ENCODE assay signal across 8 mouse cellular contexts in the genomic region with DNA sequence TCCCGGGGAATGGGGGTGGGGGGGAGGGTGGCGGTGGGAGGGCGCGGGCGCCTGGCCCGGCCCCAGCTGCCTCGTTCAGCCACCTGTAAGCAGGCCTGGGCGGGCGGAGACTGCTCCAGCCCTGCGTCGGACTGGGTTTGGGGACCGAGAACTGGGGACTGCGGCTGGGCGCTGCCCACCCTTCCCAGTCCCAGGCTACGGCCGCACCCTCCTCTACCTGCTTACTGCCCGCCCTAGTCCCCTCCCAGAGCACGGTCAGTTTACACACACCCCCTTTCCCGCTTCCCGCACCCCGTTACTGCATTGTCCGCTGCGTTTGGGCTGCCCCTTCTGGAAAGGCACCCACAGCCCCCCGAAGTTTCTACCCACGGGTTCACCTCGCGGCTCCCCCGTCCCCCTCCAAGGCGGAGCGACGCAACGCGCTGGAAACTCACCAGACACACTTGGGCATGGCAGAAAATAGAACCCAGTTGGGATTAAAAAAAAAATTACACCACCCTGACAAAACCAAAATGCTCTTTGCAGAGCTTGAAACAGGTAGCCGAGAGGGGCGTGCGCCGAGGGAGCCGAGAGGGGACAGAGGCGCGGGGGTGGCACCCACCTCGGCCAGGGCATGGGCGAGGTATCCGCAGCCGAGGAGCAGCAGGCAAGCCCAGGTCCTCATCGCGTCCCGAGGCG. TPM values are rescaled to one million over a fixed set of nuclear protein-coding genes. Genes with fewer than 3 reads are reported as not detected.
DNase-seq lines count a peak whose midpoint lies in the region; ATAC-seq lines count a peak whose summit lies in the region.

No protein-coding gene starts in this region.

- 1% methylated on average over 44 of the region's 48 CpGs for WGBS in heart, embryonic 14.5 days
- under 1% methylated on average over 42 of the region's 48 CpGs for WGBS in midbrain, embryonic 12.5 days

- peaks cover 5% of the 10 kb centered on the region; the same call in 1 of the 2 replicates for H3K36me3 ChIP-seq in heart, embryonic 14.5 days (ENCODE audit: control insufficient read depth, insufficient read depth, low read length)
- no peaks in the 10 kb centered on the region for H3K36me3 ChIP-seq in midbrain, embryonic 12.5 days

- peaks cover 35% of the 10 kb centered on the region; the same call in 1 of the 2 replicates for H3K27me3 ChIP-seq in heart, embryonic 14.5 days (ENCODE audit: control insufficient read depth, insufficient read depth, low read length)
- peaks cover 91% of the 10 kb centered on the region for H3K27me3 ChIP-seq in midbrain, embryonic 12.5 days

- H3K4me1 ChIP-seq in heart, embryonic 14.5 days (ENCODE audit: control insufficient read depth in 2 of 2, insufficient read depth in 2 of 2, low read length in 2 of 2): peaks cover 49 to 73% of the 10 kb centered on the region in 2 experiments
- H3K4me1 ChIP-seq in midbrain, embryonic 12.5 days: peaks cover 59% of the 10 kb centered on the region

- peak overlapping the region; percentile 88 to 96 for H3K27ac ChIP-seq in heart, embryonic 14.5 days (replicated peaks in 1 of 2; ENCODE audit: control insufficient read depth in 1 of 2, insufficient read depth in 1 of 2, low read depth in 2 of 2, low read length in 2 of 2)
- H3K27ac ChIP-seq in midbrain, embryonic 12.5 days (replicated peaks): peak overlapping the region; percentile 74

- H3K9ac ChIP-seq in heart, embryonic 14.5 days (ENCODE audit: low read length): peak overlapping the region; percentile 93
- peak overlapping the region; percentile 68 for H3K9ac ChIP-seq in midbrain, embryonic 12.5 days (replicated peaks)

- ATAC-seq in heart, embryonic 14.5 days (ENCODE audit: insufficient number of reproducible peaks, insufficient read depth, low FRiP score, low read depth): no peak
- no peak for ATAC-seq in midbrain, embryonic 12.5 days (ENCODE audit: low FRiP score, low read depth)

- no peaks in the 10 kb centered on the region for H3K9me3 ChIP-seq in heart, embryonic 14.5 days (ENCODE audit: control insufficient read depth, low read length)
- no peaks in the 10 kb centered on the region for H3K9me3 ChIP-seq in midbrain, embryonic 12.5 days

- intact Hi-C loops in left cerebral cortex, postnatal 4 days (cut with DNase I): loop anchor here (5.0 to 10.0 kb wide), 3 partner anchors 137 to 181 kb away; no protein-coding TSS in a partner anchor

- peak; percentile 41 for DNase-seq in retina, embryonic 14.5 days (ENCODE audit: low spot score)
- DNase-seq in retina, postnatal 1 day: no peak
- peak; percentile 49 to 64 for DNase-seq in adrenal gland, postnatal 36 days
- peak; percentile 71 for DNase-seq in kidney, postnatal 14 days
- no peak for DNase-seq in left cerebral cortex, postnatal 4 days
- no peak for DNase-seq in thymus, adult 18-20 months

- H3K4me3 ChIP-seq in heart, embryonic 14.5 days (ENCODE audit: control insufficient read depth in 1 of 2, insufficient read depth in 1 of 2, low read depth in 1 of 2, low read length in 2 of 2): peak overlapping the region; percentile 86 to 87
- H3K4me3 ChIP-seq in midbrain, embryonic 12.5 days: peak overlapping the region; percentile 59

- H3K4me2 ChIP-seq in heart, embryonic 14.5 days (ENCODE audit: low read length): peak overlapping the region; percentile 75
- peak overlapping the region; percentile 94 for H3K4me2 ChIP-seq in midbrain, embryonic 12.5 days (replicated peaks)

RNA-seq across cellular contexts. Expression of gene Pdgfa, which starts 2.9 kb away (rescaled TPM):
- total RNA-seq in adrenal gland, postnatal 36 days (2021): 10 to 100 TPM; 31.1 to 34.3 TPM
- 51.5 and 53.3 TPM in 2 replicates for polyA plus RNA-seq in heart, embryonic 14.5 days (2014; fragmentation: Nextera tagmentation; extraction: Ambion mirVana)
- 4.9 and 5.3 TPM in 2 replicates for polyA plus RNA-seq in midbrain, embryonic 12.5 days (2016; fragmentation: Nextera tagmentation; extraction: Ambion mirVana)
- 10 to 100 TPM; 50.3 to 52.3 TPM for total RNA-seq in left cerebral cortex, postnatal 4 days (2021)

Comparison
In these comparisons a context has a peak if more than half of its experiments do, and no peak if none do; other contexts are left out.
1. DNase-seq: peak in retina, embryonic 14.5 days (single experiment), adrenal gland, postnatal 36 days (2 of 2) and kidney, postnatal 14 days (single experiment); none in retina, postnatal 1 day (single experiment), left cerebral cortex, postnatal 4 days (single experiment) and thymus, adult 18-20 months (0 of 2).